Comparison of ENCODE assay signal across 9 mouse cellular contexts in genomic region chr9:99632264-99632663, GRCm38 (mm10). TPM values are rescaled to one million over a fixed set of nuclear protein-coding genes. Genes with fewer than 3 reads are reported as not detected.
DNase-seq lines count a peak whose midpoint lies in the region; ATAC-seq lines count a peak whose summit lies in the region.
"Had no signal": no experiment of that assay in that cellular context is flagged by ENCODE, and none has a peak within 500 bp of the region (broad histone marks: within the 10 kb centered on the region; RNA-seq: fewer than 3 reads in every experiment).

No protein-coding gene starts in this region.

- no peak for ATAC-seq in limb, embryonic 12.5 days (ENCODE audit: insufficient number of reproducible peaks, insufficient read depth, low FRiP score, low TSS enrichment, low read depth)
- ATAC-seq in forebrain, embryonic 11.5 days (replicated peaks; ENCODE audit: low FRiP score) = no peak
- ATAC-seq in midbrain, embryonic 15.5 days (replicated peaks) = no peak
- no peak for ATAC-seq in cerebellum, adult (ENCODE audit: insufficient number of reproducible peaks, low FRiP score, low TSS enrichment)

- WGBS in limb, embryonic 12.5 days = 65% methylated on average over 8 of the region's 8 CpGs
- WGBS in limb, embryonic 10.5 days = 78% methylated on average over 8 of the region's 8 CpGs
- 62% methylated on average over 8 of the region's 8 CpGs for WGBS in forebrain, embryonic 11.5 days
- 29% methylated on average over 8 of the region's 8 CpGs for WGBS in midbrain, embryonic 15.5 days

- no peak overlapping the region for H3K4me3 ChIP-seq in limb, embryonic 12.5 days (replicated peaks)
- H3K4me3 ChIP-seq in limb, embryonic 10.5 days = no peak overlapping the region
- H3K4me3 ChIP-seq in forebrain, embryonic 11.5 days (ENCODE audit: low read depth, low read length) = no peak overlapping the region
- no peak overlapping the region for H3K4me3 ChIP-seq in midbrain, embryonic 15.5 days

- H3K36me3 ChIP-seq in limb, embryonic 12.5 days = peaks cover 48% of the 10 kb centered on the region
- H3K36me3 ChIP-seq in limb, embryonic 10.5 days = peaks cover 59% of the 10 kb centered on the region
- no peaks in the 10 kb centered on the region for H3K36me3 ChIP-seq in forebrain, embryonic 11.5 days (ENCODE audit: control insufficient read depth, insufficient read depth, low read length)
- H3K36me3 ChIP-seq in midbrain, embryonic 15.5 days (replicated peaks) = no peaks in the 10 kb centered on the region

- H3K9me3 ChIP-seq in limb, embryonic 12.5 days = no peaks in the 10 kb centered on the region
- no peaks in the 10 kb centered on the region for H3K9me3 ChIP-seq in limb, embryonic 10.5 days (replicated peaks)
- no peaks in the 10 kb centered on the region for H3K9me3 ChIP-seq in forebrain, embryonic 11.5 days (ENCODE audit: control insufficient read depth, low read length)
- no peaks in the 10 kb centered on the region for H3K9me3 ChIP-seq in midbrain, embryonic 15.5 days

- no peak for DNase-seq in limb, embryonic 10.5 days (ENCODE audit: low spot score)
- peak; percentile 55 for DNase-seq in forebrain, embryonic 11.5 days (ENCODE audit: low spot score)
- DNase-seq in kidney, adult 9 months = peak; percentile 63
- DNase-seq in thymus, postnatal 14 days = no peak
- DNase-seq in gastrocnemius, postnatal 4 days (ENCODE audit: low spot score in 2 of 2) = no peak

- H3K27ac ChIP-seq in limb, embryonic 12.5 days = no peak overlapping the region
- H3K27ac ChIP-seq in limb, embryonic 10.5 days = no peak overlapping the region
- H3K27ac ChIP-seq in forebrain, embryonic 11.5 days (ENCODE audit: low read depth, low read length) = no peak overlapping the region
- peak overlapping the region; percentile 34; the same call in 1 of the 2 replicates for H3K27ac ChIP-seq in midbrain, embryonic 15.5 days

- H3K4me2 ChIP-seq in limb, embryonic 12.5 days = 0 out of 2 replicates have a peak overlapping the region, but pooled peaks have one; percentile 7
- H3K4me2 ChIP-seq in forebrain, embryonic 11.5 days (ENCODE audit: low read depth, low read length, severe bottlenecking) = peak overlapping the region; percentile 21; the same call in 1 of the 2 replicates
- peak overlapping the region; percentile 27 for H3K4me2 ChIP-seq in midbrain, embryonic 15.5 days

- no peak overlapping the region for H3K9ac ChIP-seq in limb, embryonic 12.5 days (replicated peaks)
- H3K9ac ChIP-seq in forebrain, embryonic 11.5 days (ENCODE audit: low read length) = no peak overlapping the region
- H3K9ac ChIP-seq in midbrain, embryonic 15.5 days = no peak overlapping the region

- peaks cover 28% of the 10 kb centered on the region for H3K4me1 ChIP-seq in limb, embryonic 12.5 days (replicated peaks)
- peaks cover 34% of the 10 kb centered on the region for H3K4me1 ChIP-seq in limb, embryonic 10.5 days
- H3K4me1 ChIP-seq in forebrain, embryonic 11.5 days (replicated peaks; ENCODE audit: control insufficient read depth, insufficient read depth, low read length) = peaks cover 19% of the 10 kb centered on the region
- H3K4me1 ChIP-seq in midbrain, embryonic 15.5 days = peaks cover 34% of the 10 kb centered on the region

- no peaks in the 10 kb centered on the region for H3K27me3 ChIP-seq in limb, embryonic 12.5 days
- no peaks in the 10 kb centered on the region for H3K27me3 ChIP-seq in limb, embryonic 10.5 days (ENCODE audit: low read depth, poor library complexity, severe bottlenecking)
- no peaks in the 10 kb centered on the region for H3K27me3 ChIP-seq in forebrain, embryonic 11.5 days (ENCODE audit: control insufficient read depth, insufficient read depth, low read length)
- no peaks in the 10 kb centered on the region for H3K27me3 ChIP-seq in midbrain, embryonic 15.5 days (replicated peaks)

RNA-seq across cellular contexts. Expression of gene Dzip1l, which starts 3.0 kb away (rescaled TPM):
- polyA plus RNA-seq in limb, embryonic 12.5 days (2016; fragmentation: Nextera tagmentation; extraction: Ambion mirVana) = 26.7 and 27.7 TPM in 2 replicates
- polyA plus RNA-seq in limb, embryonic 10.5 days (2016; fragmentation: Nextera tagmentation; extraction: Ambion mirVana) = 29.9 and 30.1 TPM in 2 replicates
- polyA plus RNA-seq in forebrain, embryonic 11.5 days (2014; fragmentation: Nextera tagmentation; extraction: Ambion mirVana) = 21.4 and 21.7 TPM in 2 replicates
- polyA plus RNA-seq in midbrain, embryonic 15.5 days (2015; fragmentation: Nextera tagmentation; extraction: Ambion mirVana) = 8.8 and 10.8 TPM in 2 replicates
- total RNA-seq in gastrocnemius, postnatal 4 days (2021) = 1 to 10 TPM; 8.3 to 8.9 TPM

RNA-seq across cellular contexts. Expression of gene A4gnt, which starts 20.0 kb away (rescaled TPM):
- polyA plus RNA-seq in limb, embryonic 12.5 days (2016; fragmentation: Nextera tagmentation; extraction: Ambion mirVana) = not detected in 2 replicates
- polyA plus RNA-seq in limb, embryonic 10.5 days (2016; fragmentation: Nextera tagmentation; extraction: Ambion mirVana) = not detected in 2 replicates
- polyA plus RNA-seq in forebrain, embryonic 11.5 days (2014; fragmentation: Nextera tagmentation; extraction: Ambion mirVana) = not detected in 2 replicates
- polyA plus RNA-seq in midbrain, embryonic 15.5 days (2015; fragmentation: Nextera tagmentation; extraction: Ambion mirVana) = not detected in 2 replicates
- not detected for total RNA-seq in gastrocnemius, postnatal 4 days (2021)
- total RNA-seq: heart, postnatal 14 days had no signal

RNA-seq across cellular contexts. Expression of gene Dbr1, which starts 56.7 kb away (rescaled TPM):
- polyA plus RNA-seq in limb, embryonic 12.5 days (2016; fragmentation: Nextera tagmentation; extraction: Ambion mirVana) = 32.7 and 34.1 TPM in 2 replicates
- polyA plus RNA-seq in limb, embryonic 10.5 days (2016; fragmentation: Nextera tagmentation; extraction: Ambion mirVana) = 42.7 and 43.3 TPM in 2 replicates
- polyA plus RNA-seq in forebrain, embryonic 11.5 days (2014; fragmentation: Nextera tagmentation; extraction: Ambion mirVana) = 37.2 and 39.8 TPM in 2 replicates
- polyA plus RNA-seq in midbrain, embryonic 15.5 days (2015; fragmentation: Nextera tagmentation; extraction: Ambion mirVana) = 24.5 and 26.2 TPM in 2 replicates
- total RNA-seq in gastrocnemius, postnatal 4 days (2021) = 10 to 100 TPM in 1 of 2 experiments, 1 to 10 TPM in 1; 9.5 to 10.3 TPM

Comparison
In these comparisons a context has a peak if more than half of its experiments do, and no peak if none do; other contexts are left out.
1. DNase-seq: peak in forebrain, embryonic 11.5 days (single experiment) and kidney, adult 9 months (single experiment); none in limb, embryonic 10.5 days (single experiment), thymus, postnatal 14 days (single experiment) and gastrocnemius, postnatal 4 days (0 of 2).
2. Peak in every context shown above with its lines, with median percentiles within 50 percentile points of each other: H3K4me2 ChIP-seq.